Mouse (Mus musculus): ENCODE data around the gene Zfp507. TPM values are rescaled to one million over a fixed set of nuclear protein-coding genes. Genes with fewer than 3 reads are reported as not detected.
A peak's percentile ranks its signal among the peaks of the same experiment; 100 is the strongest.

Zfp507 gene
- polyA plus RNA-seq, 1 experiment from 2014 or later: 14.7 TPM

DNA sequence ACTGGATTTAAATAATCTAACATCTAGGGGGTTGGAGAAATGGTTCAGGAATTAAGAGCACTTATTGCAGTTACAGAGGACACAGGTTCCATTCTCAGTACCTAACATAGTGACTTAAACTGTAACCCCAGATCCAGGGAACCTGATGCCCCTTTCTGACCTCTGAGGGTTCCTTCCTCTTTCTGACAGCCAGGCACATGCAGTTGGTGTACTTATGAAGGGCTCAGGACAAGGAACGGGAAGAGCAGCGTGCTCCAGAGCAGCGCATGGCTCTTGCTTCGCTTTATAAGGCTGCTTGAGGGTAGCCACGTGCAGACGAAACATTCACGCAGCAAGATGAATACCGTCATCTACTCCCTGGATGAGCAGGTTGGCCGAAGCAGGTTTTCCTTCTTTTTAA is 51.9 kb downstream of the Zfp507 start:
- peaks cover 9% of the 10 kb centered on the region; the same call in 1 of the 2 replicates for H3K4me1 ChIP-seq (ENCODE audit: control insufficient read depth, insufficient read depth, low read length)
- H3K27me3 ChIP-seq (ENCODE audit: control insufficient read depth, insufficient read depth, low read length): no peaks in the 10 kb centered on the region
- H3K9ac ChIP-seq (replicated peaks; ENCODE audit: low read length): no peak overlapping the region
- peaks cover 47% of the 10 kb centered on the region for H3K36me3 ChIP-seq (ENCODE audit: control insufficient read depth, insufficient read depth, low read length)
- no peak overlapping the region for H3K27ac ChIP-seq (replicated peaks; ENCODE audit: low read depth, low read length)
- H3K4me3 ChIP-seq (replicated peaks; ENCODE audit: low read depth, low read length): no peak overlapping the region
- DNase-seq: no peak
- WGBS: 96% methylated on average over 9 of the region's 9 CpGs
- ATAC-seq (ENCODE audit: low FRiP score, low TSS enrichment): no peak
- no peak overlapping the region for H3K4me2 ChIP-seq (ENCODE audit: low read length)
- no peaks in the 10 kb centered on the region for H3K9me3 ChIP-seq (ENCODE audit: control insufficient read depth, low read length)

DNA sequence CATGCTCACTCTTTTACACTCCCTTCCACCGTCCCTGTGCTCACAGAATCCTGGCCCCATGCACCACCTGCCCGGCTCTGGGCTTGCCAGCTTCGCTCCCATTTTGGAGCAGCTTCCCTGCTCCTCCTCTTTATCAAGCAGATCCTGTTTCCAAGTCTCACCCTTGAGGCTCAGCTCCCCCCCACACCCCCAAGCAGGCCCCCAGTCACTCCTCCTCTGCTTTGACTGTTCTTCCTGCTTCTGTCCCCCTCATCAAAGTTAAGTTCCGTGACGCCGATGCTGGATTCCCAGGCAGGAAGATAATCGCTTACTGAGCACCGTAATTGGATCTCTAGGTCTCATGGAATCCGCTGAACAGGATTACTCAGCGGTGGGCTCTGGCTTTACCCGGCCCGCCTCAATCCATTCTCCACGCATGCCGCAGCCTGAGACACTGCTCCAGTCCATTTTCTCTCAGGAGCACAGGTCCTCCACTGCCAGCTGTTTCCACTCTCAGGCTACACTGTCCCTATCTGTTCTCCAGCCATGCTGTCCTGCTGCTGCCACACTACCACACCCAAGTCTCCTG is 55.3 kb downstream of the Zfp507 start:
- H3K9me3 ChIP-seq (ENCODE audit: control insufficient read depth, low read length): no peaks in the 10 kb centered on the region
- H3K27me3 ChIP-seq (ENCODE audit: control insufficient read depth, insufficient read depth, low read length): no peaks in the 10 kb centered on the region
- H3K4me3 ChIP-seq (replicated peaks; ENCODE audit: low read depth, low read length): no peak overlapping the region
- ATAC-seq (ENCODE audit: low FRiP score, low TSS enrichment) (peak; percentile 73; the same call in 1 of the 2 replicates), DNase-seq (peak; percentile 76)
- H3K4me1 ChIP-seq (ENCODE audit: control insufficient read depth, insufficient read depth, low read length): no peaks in the 10 kb centered on the region
- no peak overlapping the region for H3K4me2 ChIP-seq (ENCODE audit: low read length)
- peaks cover 68% of the 10 kb centered on the region for H3K36me3 ChIP-seq (ENCODE audit: control insufficient read depth, insufficient read depth, low read length)
- H3K27ac ChIP-seq (replicated peaks; ENCODE audit: low read depth, low read length): peak overlapping the region; percentile 52; the same call in 1 of the 2 replicates
- no peak overlapping the region for H3K9ac ChIP-seq (replicated peaks; ENCODE audit: low read length)
- WGBS: 19% methylated on average over 14 of the region's 14 CpGs

DNA sequence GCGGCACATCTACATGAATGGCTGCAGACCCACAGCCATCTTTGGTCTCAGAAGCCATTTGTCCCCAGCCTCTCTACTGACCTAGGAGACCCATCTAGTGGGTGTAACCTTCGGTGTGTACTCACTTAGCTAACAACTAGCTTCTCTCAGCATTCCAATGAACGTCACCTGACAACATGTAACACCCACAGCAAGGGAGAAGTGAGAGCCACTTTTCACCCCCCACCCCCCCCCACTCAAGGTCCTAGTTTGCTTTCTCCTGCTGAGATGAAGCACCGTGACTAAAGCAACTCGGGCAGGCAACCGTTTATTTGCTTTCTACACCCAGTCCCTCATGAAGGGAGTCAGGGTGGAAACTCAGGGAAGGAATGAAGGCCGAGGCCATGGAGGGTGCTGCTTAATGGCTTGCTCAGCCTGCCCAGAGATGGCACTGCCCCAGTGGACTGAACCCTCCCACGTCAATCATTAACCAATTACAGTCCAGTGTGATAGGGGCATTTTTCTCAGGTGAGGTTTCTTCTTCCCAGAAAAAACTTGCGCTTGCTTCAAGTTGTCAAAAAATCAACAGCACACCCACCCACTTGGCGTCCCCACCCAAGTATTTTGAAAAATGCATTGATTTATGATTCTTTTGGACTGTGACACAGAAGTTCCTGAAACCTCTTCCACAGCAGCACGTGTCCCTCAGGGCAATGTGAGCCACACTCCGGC is 56.0 kb downstream of the Zfp507 start:
- H3K4me2 ChIP-seq (ENCODE audit: low read length): no peak overlapping the region
- no peak overlapping the region for H3K4me3 ChIP-seq (replicated peaks; ENCODE audit: low read depth, low read length)
- WGBS: 61% methylated on average over 12 of the region's 12 CpGs
- H3K4me1 ChIP-seq (ENCODE audit: control insufficient read depth, insufficient read depth, low read length): no peaks in the 10 kb centered on the region
- no peaks in the 10 kb centered on the region for H3K27me3 ChIP-seq (ENCODE audit: control insufficient read depth, insufficient read depth, low read length)
- no peak for DNase-seq
- H3K9me3 ChIP-seq (ENCODE audit: control insufficient read depth, low read length): no peaks in the 10 kb centered on the region
- no peak overlapping the region for H3K9ac ChIP-seq (replicated peaks; ENCODE audit: low read length)
- peaks cover 69% of the 10 kb centered on the region for H3K36me3 ChIP-seq (ENCODE audit: control insufficient read depth, insufficient read depth, low read length)
- no peak overlapping the region; the same call in 1 of the 2 replicates for H3K27ac ChIP-seq (replicated peaks; ENCODE audit: low read depth, low read length)
- ATAC-seq (ENCODE audit: low FRiP score, low TSS enrichment): no peak

DNA sequence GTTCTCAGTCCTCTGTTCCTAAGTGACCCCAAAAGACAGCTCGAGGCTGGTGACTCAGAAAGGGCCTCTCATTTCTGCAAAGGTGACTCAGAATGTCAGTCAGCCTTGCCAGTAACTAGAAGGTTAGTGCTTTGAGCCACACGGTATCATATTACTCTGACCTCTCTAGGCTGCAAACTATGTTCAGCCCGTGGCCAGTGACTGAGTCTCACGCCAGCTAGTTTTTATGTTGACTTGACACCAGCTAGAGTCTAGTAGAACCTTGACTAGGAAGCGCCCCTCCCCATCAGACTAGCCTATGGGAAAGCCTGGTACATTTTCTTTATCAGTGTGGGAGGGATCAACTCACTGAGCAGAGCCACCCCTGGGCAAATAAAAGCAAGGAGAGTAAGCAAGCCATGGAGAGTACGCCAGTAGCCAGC is 57.5 kb downstream of the Zfp507 start:
- Histone ChIP-seq H3K9ac (replicated peaks; ENCODE audit: low read length) (no peak overlapping the region), H3K27ac (replicated peaks; ENCODE audit: low read depth, low read length) (no peak overlapping the region), H3K27me3 (ENCODE audit: control insufficient read depth, insufficient read depth, low read length) (no peaks in the 10 kb centered on the region), H3K4me2 (ENCODE audit: low read length) (no peak overlapping the region), H3K9me3 (ENCODE audit: control insufficient read depth, low read length) (no peaks in the 10 kb centered on the region), H3K4me3 (replicated peaks; ENCODE audit: low read depth, low read length) (no peak overlapping the region), H3K4me1 (ENCODE audit: control insufficient read depth, insufficient read depth, low read length) (no peaks in the 10 kb centered on the region), H3K36me3 (ENCODE audit: control insufficient read depth, insufficient read depth, low read length) (peaks cover 59% of the 10 kb centered on the region)
- DNase-seq (no peak), ATAC-seq (ENCODE audit: low FRiP score, low TSS enrichment) (no peak)
- 91% methylated on average over 6 of the region's 6 CpGs for WGBS

DNA sequence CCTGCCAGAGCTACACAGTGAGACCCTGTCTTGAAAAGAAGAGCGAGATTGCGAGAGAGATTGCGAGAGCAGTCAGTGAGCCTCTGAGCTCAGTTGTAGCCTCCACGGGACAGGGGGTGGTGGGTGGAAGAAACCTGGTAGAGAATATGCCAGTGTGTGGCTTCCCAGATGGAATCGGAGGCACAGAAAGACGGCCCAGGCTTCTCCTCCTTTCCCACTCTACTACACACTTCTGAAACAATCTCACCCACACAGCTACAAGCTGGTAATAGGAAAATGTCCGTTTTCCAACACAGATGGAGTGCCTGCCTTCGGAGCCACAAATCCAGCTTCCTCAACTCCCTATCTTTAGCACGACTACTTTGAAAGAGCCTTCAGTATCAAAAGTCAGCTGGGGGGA is 58.0 kb downstream of the Zfp507 start:
- 97% methylated on average over 9 of the region's 9 CpGs for WGBS
- no peak for ATAC-seq (ENCODE audit: low FRiP score, low TSS enrichment)
- Histone ChIP-seq H3K9me3 (ENCODE audit: control insufficient read depth, low read length) (no peaks in the 10 kb centered on the region), H3K4me2 (ENCODE audit: low read length) (no peak overlapping the region), H3K4me3 (replicated peaks; ENCODE audit: low read depth, low read length) (no peak overlapping the region), H3K9ac (replicated peaks; ENCODE audit: low read length) (no peak overlapping the region), H3K36me3 (ENCODE audit: control insufficient read depth, insufficient read depth, low read length) (peaks cover 57% of the 10 kb centered on the region), H3K4me1 (ENCODE audit: control insufficient read depth, insufficient read depth, low read length) (no peaks in the 10 kb centered on the region), H3K27me3 (ENCODE audit: control insufficient read depth, insufficient read depth, low read length) (no peaks in the 10 kb centered on the region), H3K27ac (replicated peaks; ENCODE audit: low read depth, low read length) (no peak overlapping the region)
- DNase-seq: no peak

DNA sequence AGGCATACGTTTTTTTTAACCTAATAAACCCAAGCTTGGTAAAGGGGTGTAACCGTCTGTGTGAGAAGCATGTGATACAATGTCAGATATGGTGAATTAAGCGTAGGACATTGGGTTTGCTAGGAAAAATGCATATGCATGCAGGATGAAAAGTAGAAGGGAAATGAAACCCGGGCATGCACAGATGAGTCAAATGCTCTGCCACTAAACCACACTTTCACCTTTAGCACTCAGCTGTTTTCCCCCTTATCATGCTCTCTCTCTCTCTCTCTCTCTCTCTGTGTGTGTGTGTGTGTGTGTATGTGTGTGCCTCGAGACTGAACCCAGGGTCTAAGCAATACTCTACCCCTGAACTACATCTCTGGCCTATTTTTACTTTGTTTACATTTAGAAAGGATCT is 60.5 kb downstream of the Zfp507 start:
- DNase-seq: no peak
- H3K4me2 ChIP-seq (ENCODE audit: low read length): no peak overlapping the region
- peaks cover 38% of the 10 kb centered on the region for H3K36me3 ChIP-seq (ENCODE audit: control insufficient read depth, insufficient read depth, low read length)
- H3K27ac ChIP-seq (replicated peaks; ENCODE audit: low read depth, low read length): no peak overlapping the region
- 86% methylated on average over 5 of the region's 5 CpGs for WGBS
- no peaks in the 10 kb centered on the region for H3K4me1 ChIP-seq (ENCODE audit: control insufficient read depth, insufficient read depth, low read length)
- no peaks in the 10 kb centered on the region for H3K9me3 ChIP-seq (ENCODE audit: control insufficient read depth, low read length)
- no peak overlapping the region for H3K4me3 ChIP-seq (replicated peaks; ENCODE audit: low read depth, low read length)
- no peak for ATAC-seq (ENCODE audit: low FRiP score, low TSS enrichment)
- H3K9ac ChIP-seq (replicated peaks; ENCODE audit: low read length): no peak overlapping the region
- no peaks in the 10 kb centered on the region for H3K27me3 ChIP-seq (ENCODE audit: control insufficient read depth, insufficient read depth, low read length)

DNA sequence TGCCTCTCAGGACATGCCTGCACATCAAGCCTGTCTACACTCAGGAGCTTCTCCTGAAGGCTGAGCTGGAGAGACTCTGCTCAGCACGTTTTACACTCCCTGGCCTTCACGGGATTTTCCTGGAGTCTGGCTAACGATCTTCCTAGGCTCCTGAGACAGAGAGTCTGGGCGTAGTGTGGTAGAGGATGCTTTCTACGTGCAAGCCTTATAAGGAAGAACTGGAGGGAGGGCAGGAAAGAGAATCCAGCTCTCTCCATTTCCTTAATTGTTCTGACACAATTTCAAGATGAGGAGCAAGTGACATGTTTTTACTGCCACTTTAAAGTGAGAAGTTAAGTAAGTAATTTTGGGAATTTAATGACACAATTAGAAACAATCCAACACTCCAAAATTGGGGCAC is 60.9 kb downstream of the Zfp507 start:
- no peak for DNase-seq
- no peak overlapping the region for H3K4me2 ChIP-seq (ENCODE audit: low read length)
- H3K9me3 ChIP-seq (ENCODE audit: control insufficient read depth, low read length): no peaks in the 10 kb centered on the region
- no peak for ATAC-seq (ENCODE audit: low FRiP score, low TSS enrichment)
- H3K9ac ChIP-seq (replicated peaks; ENCODE audit: low read length): no peak overlapping the region
- H3K36me3 ChIP-seq (ENCODE audit: control insufficient read depth, insufficient read depth, low read length): peaks cover 36% of the 10 kb centered on the region
- 81% methylated on average over 5 of the region's 5 CpGs for WGBS
- H3K4me3 ChIP-seq (replicated peaks; ENCODE audit: low read depth, low read length): no peak overlapping the region
- no peaks in the 10 kb centered on the region for H3K4me1 ChIP-seq (ENCODE audit: control insufficient read depth, insufficient read depth, low read length)
- H3K27ac ChIP-seq (replicated peaks; ENCODE audit: low read depth, low read length): no peak overlapping the region
- H3K27me3 ChIP-seq (ENCODE audit: control insufficient read depth, insufficient read depth, low read length): no peaks in the 10 kb centered on the region

DNA sequence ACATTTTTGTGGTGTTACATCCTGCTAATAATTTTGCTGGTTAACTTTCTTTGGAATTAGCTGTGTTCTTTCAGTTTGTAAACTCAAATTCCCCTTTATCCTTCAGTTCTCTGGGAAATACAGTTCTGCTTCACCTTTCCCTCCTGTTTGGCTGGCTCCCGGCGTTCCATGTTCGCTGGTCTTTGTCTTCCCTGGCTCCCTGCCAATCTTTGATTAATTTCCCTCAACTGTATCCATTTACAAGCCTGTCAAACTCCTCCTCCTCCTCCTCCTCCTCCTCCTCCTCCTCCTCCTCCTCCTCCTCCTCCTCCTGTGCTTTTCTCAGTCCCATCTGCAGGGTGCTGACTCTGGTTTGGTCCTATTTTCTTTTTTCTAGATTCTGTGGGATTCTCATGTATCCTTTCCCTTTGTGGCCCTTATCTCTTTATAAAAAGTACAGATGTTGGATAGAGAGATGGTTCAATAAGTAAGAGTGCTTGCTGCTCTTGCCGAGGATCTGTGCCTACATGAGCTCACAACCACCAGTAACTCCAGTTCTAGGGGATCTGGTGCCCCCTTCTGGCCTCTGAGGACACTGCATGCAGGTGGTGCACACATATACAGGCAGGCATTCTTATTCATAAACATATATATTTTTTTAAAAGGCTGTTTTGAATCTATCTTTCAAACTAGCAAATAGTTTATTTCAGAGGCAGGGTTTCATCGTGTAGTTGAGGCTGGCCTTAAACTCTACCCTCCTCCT is 62.1 kb downstream of the Zfp507 start:
- H3K27me3 ChIP-seq (ENCODE audit: control insufficient read depth, insufficient read depth, low read length): no peaks in the 10 kb centered on the region
- H3K4me1 ChIP-seq (ENCODE audit: control insufficient read depth, insufficient read depth, low read length): no peaks in the 10 kb centered on the region
- H3K9ac ChIP-seq (replicated peaks; ENCODE audit: low read length): no peak overlapping the region
- no peak overlapping the region for H3K4me2 ChIP-seq (ENCODE audit: low read length)
- H3K36me3 ChIP-seq (ENCODE audit: control insufficient read depth, insufficient read depth, low read length): peaks cover 33% of the 10 kb centered on the region
- H3K27ac ChIP-seq (replicated peaks; ENCODE audit: low read depth, low read length): no peak overlapping the region
- 62% methylated on average over 5 of the region's 5 CpGs for WGBS
- no peak overlapping the region for H3K4me3 ChIP-seq (replicated peaks; ENCODE audit: low read depth, low read length)
- no peaks in the 10 kb centered on the region for H3K9me3 ChIP-seq (ENCODE audit: control insufficient read depth, low read length)
- ATAC-seq (ENCODE audit: low FRiP score, low TSS enrichment): no peak
- DNase-seq: peak; percentile 64
